Mouse (Mus musculus): ENCODE measurements around the gene Bsnd. TPM values are rescaled to one million over a fixed set of nuclear protein-coding genes. Genes with fewer than 3 reads are reported as not detected.
A peak's percentile ranks its signal among the peaks of the same experiment; 100 is the strongest.

Bsnd gene
- polyA plus RNA-seq, 1 experiment from 2014 or later = not detected

- Histone ChIP-seq H3K27me3 (replicated peaks) (peaks cover 50% of the 10 kb centered on the region), H3K9ac (no peak overlapping the region), H3K36me3 (no peaks in the 10 kb centered on the region), H3K27ac (no peak overlapping the region), H3K4me1 (no peaks in the 10 kb centered on the region), H3K4me3 (no peak overlapping the region), H3K9me3 (replicated peaks) (no peaks in the 10 kb centered on the region), H3K4me2 (no peak overlapping the region)
- WGBS (ENCODE audit: insufficient replicate concordance) = 46% methylated on average over 3 of the region's 3 CpGs
- no peak for ATAC-seq
Observed at GRCm38 (mm10) chr4:106480545-106480944, 11.5 kb downstream of the Bsnd start.

- H3K27me3 ChIP-seq (replicated peaks) = peaks cover 5% of the 10 kb centered on the region; the same call in 1 of the 2 replicates
- H3K9me3 ChIP-seq (replicated peaks) = no peaks in the 10 kb centered on the region
- no peak overlapping the region for H3K4me2 ChIP-seq
- H3K9ac ChIP-seq = no peak overlapping the region
- ATAC-seq = no peak
- H3K27ac ChIP-seq = no peak overlapping the region
- 5% methylated on average over 6 of the region's 6 CpGs for WGBS (ENCODE audit: insufficient replicate concordance)
- no peaks in the 10 kb centered on the region for H3K36me3 ChIP-seq
- H3K4me3 ChIP-seq = no peak overlapping the region
- H3K4me1 ChIP-seq = no peaks in the 10 kb centered on the region
Observed at GRCm38 (mm10) chr4:106474241-106474640, 17.8 kb downstream of the Bsnd start.

- WGBS (ENCODE audit: insufficient replicate concordance) = 15% methylated on average over 3 of the region's 3 CpGs
- no peak for ATAC-seq
- no peaks in the 10 kb centered on the region for H3K9me3 ChIP-seq (replicated peaks)
Observed at GRCm38 (mm10) chr4:106472335-106472734, 19.7 kb downstream of the Bsnd start.

DNA sequence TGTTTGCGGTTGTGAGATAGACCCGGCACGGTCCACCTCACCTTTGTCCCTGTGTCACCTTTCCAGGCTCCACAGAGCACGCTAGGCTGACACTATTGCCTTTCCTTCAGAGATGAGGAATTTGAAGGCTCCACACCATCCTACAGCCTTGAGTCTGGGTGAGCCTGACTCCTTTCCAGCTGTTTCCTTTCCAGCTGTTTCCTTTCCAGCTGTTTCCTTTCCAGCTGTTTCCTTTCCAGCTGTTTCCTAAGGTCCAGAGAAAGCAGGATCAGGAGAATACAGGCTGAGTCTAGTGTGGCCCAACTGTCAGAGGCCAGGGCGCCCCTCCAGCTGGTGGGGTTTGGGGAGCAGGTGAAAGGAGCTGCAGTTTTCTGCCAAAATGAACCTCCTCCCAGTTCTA is 21.2 kb downstream of the Bsnd start:
- Histone ChIP-seq H3K27ac (no peak overlapping the region), H3K4me3 (no peak overlapping the region)
- 46% methylated on average over 5 of the region's 5 CpGs for WGBS (ENCODE audit: insufficient replicate concordance)

More at GRCm38 (mm10) chr4:106472335-106472734, 19.7 kb downstream of the Bsnd start:
- H3K9ac ChIP-seq = no peak overlapping the region
- H3K4me2 ChIP-seq = no peak overlapping the region
- no peaks in the 10 kb centered on the region for H3K4me1 ChIP-seq
- H3K27ac ChIP-seq = no peak overlapping the region
- H3K36me3 ChIP-seq = no peaks in the 10 kb centered on the region
- no peak overlapping the region for H3K4me3 ChIP-seq
- peaks cover 5% of the 10 kb centered on the region; the same call in 1 of the 2 replicates for H3K27me3 ChIP-seq (replicated peaks)

DNA sequence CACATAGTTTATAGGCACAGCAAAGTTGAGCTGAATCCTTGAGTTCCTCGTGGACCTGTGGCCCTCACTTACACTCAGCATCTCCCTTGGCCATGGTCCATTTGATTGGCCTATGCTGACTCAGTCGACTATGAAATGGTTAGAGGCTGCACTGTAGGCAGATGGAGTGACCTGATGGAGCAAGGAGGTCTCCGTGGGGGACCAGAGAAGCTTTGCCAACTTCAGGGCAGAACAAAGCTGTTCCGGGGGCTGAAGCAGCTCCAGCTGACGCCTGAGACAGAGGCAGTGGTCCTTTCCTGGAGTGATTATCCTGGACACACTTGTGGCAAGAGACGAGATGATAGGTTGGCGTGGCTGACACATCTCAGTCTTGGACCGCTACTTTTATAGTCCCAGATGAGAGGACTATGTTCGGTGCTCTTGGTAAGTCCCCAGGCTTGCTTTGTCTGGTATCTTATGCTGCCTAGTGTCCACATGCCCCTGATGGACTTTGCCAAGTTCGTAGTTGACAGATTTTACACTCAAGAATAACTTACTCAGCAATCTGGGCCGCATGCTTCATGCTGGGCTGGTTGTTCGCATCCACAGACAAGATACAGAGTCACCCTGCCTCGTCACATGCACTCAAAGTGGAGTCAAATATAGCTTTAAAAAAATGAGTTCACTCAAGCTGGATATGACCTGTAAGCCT is 24.5 kb downstream of the Bsnd start:
- Histone ChIP-seq H3K4me2 (no peak overlapping the region), H3K27me3 (replicated peaks) (peaks cover 30% of the 10 kb centered on the region), H3K4me1 (no peaks in the 10 kb centered on the region; the same call in 1 of the 2 replicates), H3K4me3 (no peak overlapping the region), H3K9me3 (replicated peaks) (no peaks in the 10 kb centered on the region), H3K9ac (no peak overlapping the region), H3K27ac (no peak overlapping the region), H3K36me3 (no peaks in the 10 kb centered on the region)
- no peak for ATAC-seq
- WGBS (ENCODE audit: insufficient replicate concordance) = 65% methylated on average over 13 of the region's 13 CpGs

More for the DNA sequence above, 21.2 kb downstream of the Bsnd start:
- H3K9me3 ChIP-seq (replicated peaks) = no peaks in the 10 kb centered on the region
- no peak for ATAC-seq
- no peaks in the 10 kb centered on the region for H3K36me3 ChIP-seq
- H3K27me3 ChIP-seq (replicated peaks) = peaks cover 5% of the 10 kb centered on the region; the same call in 1 of the 2 replicates
- H3K9ac ChIP-seq = no peak overlapping the region
- no peaks in the 10 kb centered on the region for H3K4me1 ChIP-seq
- no peak overlapping the region for H3K4me2 ChIP-seq

DNA sequence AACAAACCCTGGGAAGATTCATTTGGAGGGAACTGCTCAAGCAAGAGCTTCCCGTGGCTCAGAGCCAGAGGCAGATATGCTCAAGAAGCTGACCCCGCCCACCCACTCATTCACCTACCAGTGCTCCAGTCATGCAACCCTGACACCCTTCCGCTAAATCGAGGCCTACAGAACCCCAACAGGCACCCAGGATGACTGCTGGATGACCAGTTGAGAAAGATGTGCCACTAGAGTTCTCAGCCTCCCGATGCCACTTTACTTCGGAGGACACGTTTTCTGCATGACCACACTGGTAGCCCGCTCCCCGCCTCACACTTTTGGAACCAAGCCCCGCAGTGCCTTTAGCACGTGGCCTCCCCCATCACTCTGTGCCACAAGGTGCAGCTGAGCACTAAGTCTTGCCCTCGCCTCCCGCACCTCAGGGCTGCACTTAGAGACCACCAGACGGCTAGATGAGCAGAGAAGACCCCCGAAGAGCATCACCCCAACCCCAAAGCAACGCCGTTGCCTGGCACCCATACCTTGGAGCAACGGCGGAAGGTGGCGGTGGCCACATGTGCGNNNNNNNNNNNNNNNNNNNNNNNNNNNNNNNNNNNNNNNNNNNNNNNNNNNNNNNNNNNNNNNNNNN is 28.8 kb downstream of the Bsnd start:
- Histone ChIP-seq H3K27me3 (replicated peaks) (peaks cover 44% of the 10 kb centered on the region), H3K27ac (peak overlapping the region; percentile 67), H3K36me3 (no peaks in the 10 kb centered on the region), H3K4me2 (peak overlapping the region; percentile 36), H3K4me3 (peak overlapping the region; percentile 47), H3K9ac (peak overlapping the region; percentile 42; the same call in 1 of the 2 replicates), H3K9me3 (replicated peaks) (no peaks in the 10 kb centered on the region), H3K4me1 (no peaks in the 10 kb centered on the region; the same call in 1 of the 2 replicates)
- 26% methylated on average over 21 of the region's 21 CpGs for WGBS (ENCODE audit: insufficient replicate concordance)
- ATAC-seq = no peak

DNA sequence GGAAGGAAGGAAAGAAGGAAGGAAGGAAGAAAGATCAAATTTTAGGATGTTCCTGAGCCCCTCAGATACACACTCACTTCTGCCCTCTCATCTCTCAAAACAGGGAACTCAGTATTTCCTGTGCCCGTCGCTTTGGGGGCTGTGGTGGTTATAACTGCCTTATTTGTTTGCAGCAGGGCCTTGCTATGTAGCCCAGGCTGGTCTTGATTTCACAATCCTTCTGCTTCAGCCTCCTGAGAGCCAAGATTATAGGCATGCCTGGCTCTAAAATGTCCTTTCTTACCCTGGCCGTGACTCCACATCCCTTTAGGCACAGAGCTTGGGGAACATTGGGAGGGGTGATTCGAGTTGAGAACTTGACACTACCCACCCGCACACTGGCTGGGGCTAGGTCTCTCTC is 29.6 kb downstream of the Bsnd start:
- no peak for ATAC-seq
- H3K9me3 ChIP-seq (replicated peaks) = no peaks in the 10 kb centered on the region
- peak overlapping the region; percentile 47 for H3K4me3 ChIP-seq
- peaks cover 7% of the 10 kb centered on the region; the same call in 1 of the 2 replicates for H3K36me3 ChIP-seq
- no peaks in the 10 kb centered on the region; the same call in 1 of the 2 replicates for H3K4me1 ChIP-seq
- peaks cover 44% of the 10 kb centered on the region for H3K27me3 ChIP-seq (replicated peaks)
- H3K4me2 ChIP-seq = peak overlapping the region; percentile 36
- WGBS (ENCODE audit: insufficient replicate concordance) = 28% methylated on average over 5 of the region's 5 CpGs
- H3K27ac ChIP-seq = no peak overlapping the region
- H3K9ac ChIP-seq = peak overlapping the region; percentile 34; the same call in 1 of the 2 replicates

- Histone ChIP-seq H3K27me3 (replicated peaks) (peaks cover 44% of the 10 kb centered on the region), H3K4me1 (no peaks in the 10 kb centered on the region; the same call in 1 of the 2 replicates), H3K9me3 (replicated peaks) (no peaks in the 10 kb centered on the region), H3K9ac (no peak overlapping the region), H3K4me3 (peak overlapping the region; percentile 6), H3K4me2 (peak overlapping the region; percentile 36), H3K36me3 (peaks cover 9% of the 10 kb centered on the region), H3K27ac (no peak overlapping the region)
- no peak for ATAC-seq
- whole genome bisulfite sequencing (ENCODE audit: insufficient replicate concordance) = 68% methylated on average over 9 of the region's 9 CpGs
Observed at GRCm38 (mm10) chr4:106462016-106462415, 30.1 kb downstream of the Bsnd start.

- WGBS (ENCODE audit: insufficient replicate concordance) = 75% methylated on average over 7 of the region's 7 CpGs
- peaks cover 7% of the 10 kb centered on the region for H3K4me1 ChIP-seq
- H3K27me3 ChIP-seq (replicated peaks) = no peaks in the 10 kb centered on the region
- no peak overlapping the region for H3K27ac ChIP-seq
- peaks cover 29% of the 10 kb centered on the region for H3K36me3 ChIP-seq
- no peak overlapping the region for H3K9ac ChIP-seq
- ATAC-seq = no peak
- H3K4me2 ChIP-seq = no peak overlapping the region
- no peaks in the 10 kb centered on the region for H3K9me3 ChIP-seq (replicated peaks)
- no peak overlapping the region for H3K4me3 ChIP-seq
Observed at GRCm38 (mm10) chr4:106454541-106454940, 37.5 kb downstream of the Bsnd start.

DNA sequence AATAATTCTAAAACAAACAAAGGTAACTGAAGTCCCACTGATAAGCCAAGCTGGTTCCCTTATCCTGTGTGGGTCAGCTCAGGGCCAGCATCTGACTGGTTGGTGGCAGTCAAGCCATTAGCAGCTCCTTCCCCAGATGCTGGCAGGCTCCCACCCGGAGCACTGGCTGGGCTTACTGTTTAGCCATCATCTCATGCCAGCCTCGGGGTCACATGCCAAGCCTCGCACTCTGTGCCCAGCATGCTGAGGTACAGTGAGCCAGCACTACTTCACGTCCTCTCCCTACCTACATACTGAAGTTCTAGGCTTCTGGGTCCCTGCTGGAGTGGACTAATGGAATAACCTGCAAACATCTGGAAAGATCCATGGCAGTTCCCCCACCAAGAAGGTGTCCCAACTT is 38.6 kb downstream of the Bsnd start:
- no peak for ATAC-seq
- Histone ChIP-seq H3K9ac (no peak overlapping the region), H3K4me2 (no peak overlapping the region), H3K4me1 (peaks cover 17% of the 10 kb centered on the region), H3K27ac (no peak overlapping the region), H3K4me3 (no peak overlapping the region), H3K36me3 (peaks cover 32% of the 10 kb centered on the region), H3K9me3 (replicated peaks) (no peaks in the 10 kb centered on the region), H3K27me3 (replicated peaks) (no peaks in the 10 kb centered on the region)
- 72% methylated on average over 4 of the region's 4 CpGs for WGBS (ENCODE audit: insufficient replicate concordance)

DNA sequence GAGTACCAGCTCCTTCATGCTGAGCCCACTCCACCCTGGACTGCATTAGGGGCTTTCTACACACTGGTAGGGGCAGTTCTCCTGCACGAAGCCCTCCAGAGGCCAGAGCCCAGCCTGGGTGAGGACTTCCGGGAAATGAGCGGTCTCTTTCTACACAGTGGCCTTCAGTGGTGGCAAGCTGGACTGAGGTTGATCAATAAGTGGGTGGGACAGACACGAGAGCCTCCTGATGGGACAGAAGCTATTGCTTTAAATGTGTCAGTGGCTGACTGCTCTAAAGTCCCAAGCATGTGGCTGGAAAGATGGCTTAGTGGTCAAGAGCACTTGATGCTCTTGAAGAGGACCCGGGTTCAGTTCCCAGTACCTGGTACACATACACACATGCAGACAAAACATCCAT is 39.0 kb downstream of the Bsnd start:
- ATAC-seq = peak; percentile 17; the same call in 1 of the 2 replicates
- H3K27ac ChIP-seq = no peak overlapping the region

GRCm38 (mm10) chr4:106452401-106452800 is 39.7 kb downstream of the Bsnd start:
- WGBS (ENCODE audit: insufficient replicate concordance) = 73% methylated on average over 7 of the region's 7 CpGs
- Histone ChIP-seq H3K27me3 (replicated peaks) (no peaks in the 10 kb centered on the region), H3K4me2 (no peak overlapping the region), H3K4me1 (peaks cover 18% of the 10 kb centered on the region), H3K27ac (no peak overlapping the region), H3K9me3 (replicated peaks) (no peaks in the 10 kb centered on the region), H3K4me3 (no peak overlapping the region), H3K36me3 (peaks cover 28% of the 10 kb centered on the region), H3K9ac (no peak overlapping the region)
- no peak for ATAC-seq

More for the DNA sequence above, 39.0 kb downstream of the Bsnd start:
- Histone ChIP-seq H3K9ac (no peak overlapping the region), H3K4me1 (peaks cover 18% of the 10 kb centered on the region), H3K4me2 (no peak overlapping the region), H3K27me3 (replicated peaks) (no peaks in the 10 kb centered on the region), H3K4me3 (no peak overlapping the region), H3K9me3 (replicated peaks) (no peaks in the 10 kb centered on the region), H3K36me3 (peaks cover 34% of the 10 kb centered on the region)
- WGBS (ENCODE audit: insufficient replicate concordance) = 64% methylated on average over 5 of the region's 5 CpGs
